Mouse (Mus musculus) E14TG2a.4 (cell line): ENCODE measurements around the gene Fgf12.

Source experiments
- CTCF ChIP-seq: conservative IDR thresholded peaks from 2 replicates; pipeline ENCODE4 v1.5.1; 2014; ENCODE audit warnings: low read length
- NANOG ChIP-seq: IDR thresholded peaks from 2 replicates; pipeline ENCODE4 v1.6.1; 2014; ENCODE audit warnings: borderline replicate concordance, low read length, mixed read lengths

- TF ChIP-seq CTCF: no peak
- no peak for TF ChIP-seq NANOG
Measured at GRCm38 (mm10) chr16:28337930-28338329, 414.9 kb downstream of the Fgf12 start.
